Mouse (Mus musculus) CH12.LX (cell line): ENCODE results near the gene Gabrr2. TPM values are rescaled to one million over a fixed set of nuclear protein-coding genes. Genes with fewer than 3 reads are reported as not detected.
A peak's percentile ranks its signal among the peaks of the same experiment; 100 is the strongest.

Source experiments
- DNase-seq: peaks from one replicate; pipeline ENCODE4 v3.0.0-alpha.2; 2013; ENCODE audit errors: extremely low read depth
- H3K27ac ChIP-seq: 2 replicates; pipeline ENCODE4 v1.5.1; 2012; ENCODE audit warnings: low read depth, mild to moderate bottlenecking, control low read depth, moderate library complexity; ENCODE audit not compliant: insufficient read depth
- H3K27me3 ChIP-seq: replicated peaks from 2 replicates; pipeline ENCODE3; 2012; ENCODE audit warnings: inconsistent platforms
- H3K36me3 ChIP-seq, 2 experiments: replicated peaks in 1 of 2; 2 replicates each; pipeline versions ENCODE3 to v1.6.1; 2012; ENCODE audit warnings: inconsistent platforms in 1 of 2, low read length in 1 of 2, mild to moderate bottlenecking in 1 of 2, mixed read lengths in 1 of 2, moderate library complexity in 1 of 2; ENCODE audit not compliant: control insufficient read depth in 1 of 2, insufficient read depth in 1 of 2
- H3K4me1 ChIP-seq, 2 experiments: 2 replicates each; pipeline ENCODE4 v1.6.1; 2012; ENCODE audit warnings: inconsistent platforms in 1 of 2, moderate library complexity in 1 of 2; ENCODE audit not compliant: insufficient read depth in 2 of 2, control insufficient read depth in 1 of 2
- H3K4me2 ChIP-seq: 2 replicates; pipeline ENCODE4 v1.6.1; 2012; ENCODE audit warnings: low read depth, mild to moderate bottlenecking, control low read depth; ENCODE audit not compliant: poor library complexity, insufficient read depth, severe bottlenecking
- H3K4me3 ChIP-seq, 3 experiments: fragments of 150-350 bp in 1 of 3; sonication (generic) in 1 of 3; replicated peaks in 1 of 3; 2 replicates each; pipeline versions ENCODE3 to v1.5.1; 2011 to 2012; ENCODE audit warnings: low read depth in 2 of 3, low read length in 2 of 3, mild to moderate bottlenecking in 2 of 3, moderate library complexity in 2 of 3, control low read depth in 1 of 3, improper control_type of control experiment in 1 of 3, inconsistent platforms in 1 of 3, mixed read lengths in 1 of 3; ENCODE audit not compliant: poor library complexity in 1 of 3
- H3K79me2 ChIP-seq: replicated peaks from 2 replicates; pipeline ENCODE4 v1.6.1; 2012; ENCODE audit warnings: mild to moderate bottlenecking, moderate library complexity; ENCODE audit not compliant: control insufficient read depth, poor library complexity, insufficient read depth, severe bottlenecking; ENCODE audit errors: extremely low read depth
- H3K9ac ChIP-seq: 2 replicates; pipeline ENCODE4 v1.6.1; 2012; ENCODE audit warnings: low read depth, mild to moderate bottlenecking, control low read depth, moderate library complexity; ENCODE audit not compliant: insufficient read depth
- H3K9me3 ChIP-seq: replicated peaks from 2 replicates; pipeline ENCODE3; 2012; ENCODE audit warnings: low read length, inconsistent platforms, mixed read lengths
- BHLHE40 ChIP-seq: IDR thresholded peaks from 2 replicates; pipeline ENCODE4 v1.6.1; 2011; ENCODE audit warnings: mild to moderate bottlenecking, low read depth, low read length, improper control_type of control experiment
- CHD2 ChIP-seq: IDR thresholded peaks from 2 replicates; pipeline ENCODE4 v1.6.1; 2011; ENCODE audit warnings: low read length, improper control_type of control experiment
- CTCF ChIP-seq, 2 experiments: IDR thresholded peaks in 1 of 2; conservative IDR thresholded peaks in 1 of 2; 2 replicates each; pipeline ENCODE4 v1.5.1; 2011 to 2012; ENCODE audit warnings: low read depth in 2 of 2, low read length in 2 of 2, improper control_type of control experiment in 1 of 2, inconsistent platforms in 1 of 2, mild to moderate bottlenecking in 1 of 2, moderate library complexity in 1 of 2
- E2F4 ChIP-seq: IDR thresholded peaks from 2 replicates; pipeline ENCODE4 v1.6.1; 2011; ENCODE audit warnings: low read depth, low read length, improper control_type of control experiment; ENCODE audit not compliant: insufficient replicate concordance
- EP300 ChIP-seq: IDR thresholded peaks from 2 replicates; pipeline ENCODE4 v1.6.1; 2011; ENCODE audit warnings: low read length, improper control_type of control experiment
- ETS1 ChIP-seq: conservative IDR thresholded peaks from 2 replicates; pipeline ENCODE4 v1.6.1; 2012; ENCODE audit warnings: low read depth, mild to moderate bottlenecking, inconsistent platforms, low read length, improper control_type of control experiment, moderate library complexity
- GABPA ChIP-seq: IDR thresholded peaks from 2 replicates; pipeline ENCODE4 v1.6.1; 2012; ENCODE audit warnings: low read depth, low read length, improper control_type of control experiment, inconsistent platforms; ENCODE audit not compliant: insufficient replicate concordance
- HCFC1 ChIP-seq: IDR thresholded peaks from 2 replicates; pipeline ENCODE4 v1.6.1; 2012; ENCODE audit warnings: low read depth, mild to moderate bottlenecking, inconsistent platforms, low read length, improper control_type of control experiment
- IRF4 ChIP-seq: IDR thresholded peaks from 2 replicates; pipeline ENCODE4 v1.6.1; 2014; ENCODE audit warnings: low read depth, mild to moderate bottlenecking, inconsistent platforms, low read length, improper control_type of control experiment
- JUN ChIP-seq: IDR thresholded peaks from 2 replicates; pipeline ENCODE4 v1.6.1; 2011; ENCODE audit warnings: low read depth, mild to moderate bottlenecking, low read length, improper control_type of control experiment, moderate library complexity; ENCODE audit not compliant: insufficient read depth
- JUND ChIP-seq: conservative IDR thresholded peaks from 2 replicates; pipeline ENCODE4 v1.6.1; 2011; ENCODE audit warnings: low read depth, low read length, improper control_type of control experiment
- KAT2A ChIP-seq: IDR thresholded peaks from 2 replicates; pipeline ENCODE4 v1.6.1; 2012; ENCODE audit warnings: low read length, improper control_type of control experiment, inconsistent platforms; ENCODE audit not compliant: insufficient replicate concordance
- MAFK ChIP-seq: IDR thresholded peaks from 2 replicates; pipeline ENCODE4 v1.6.1; 2011; ENCODE audit warnings: low read length, improper control_type of control experiment; ENCODE audit not compliant: insufficient replicate concordance
- MAX ChIP-seq: IDR thresholded peaks from 2 replicates; pipeline ENCODE4 v1.6.1; 2011; ENCODE audit warnings: low read length, improper control_type of control experiment
- MEF2A ChIP-seq: IDR thresholded peaks from 2 replicates; pipeline ENCODE4 v1.6.1; 2014; ENCODE audit warnings: low read depth, mild to moderate bottlenecking, inconsistent platforms, low read length, improper control_type of control experiment, borderline replicate concordance
- MXI1 ChIP-seq: IDR thresholded peaks from 2 replicates; pipeline ENCODE4 v1.6.1; 2011; ENCODE audit warnings: mild to moderate bottlenecking, low read depth, low read length, improper control_type of control experiment
- MYC ChIP-seq: IDR thresholded peaks from 2 replicates; pipeline ENCODE4 v1.6.1; 2011; ENCODE audit warnings: low read depth, mild to moderate bottlenecking, improper control_type of control experiment, low read length
- NELFE ChIP-seq: IDR thresholded peaks from 2 replicates; pipeline ENCODE4 v1.6.1; 2011; ENCODE audit warnings: low read depth, low read length, improper control_type of control experiment
- NRF1 ChIP-seq: IDR thresholded peaks from 2 replicates; pipeline ENCODE4 v1.6.1; 2014; ENCODE audit warnings: low read depth, mild to moderate bottlenecking, inconsistent platforms, low read length, improper control_type of control experiment, moderate library complexity
- PAX5 ChIP-seq: IDR thresholded peaks from 2 replicates; pipeline ENCODE4 v1.6.1; 2012; ENCODE audit warnings: low read length, inconsistent platforms, mixed read lengths
- POLR2A ChIP-seq: IDR thresholded peaks from 2 replicates; pipeline ENCODE4 v1.6.1; 2011; ENCODE audit warnings: low read depth, mild to moderate bottlenecking, improper control_type of control experiment, low read length
- POLR2AphosphoS2 ChIP-seq: IDR thresholded peaks from 2 replicates; pipeline ENCODE4 v1.6.1; 2011; ENCODE audit warnings: low read depth, low read length, improper control_type of control experiment
- RCOR1 ChIP-seq: conservative IDR thresholded peaks from 2 replicates; pipeline ENCODE4 v1.6.1; 2012; ENCODE audit warnings: low read depth, mild to moderate bottlenecking, inconsistent platforms, low read length, improper control_type of control experiment
- SIN3A ChIP-seq: IDR thresholded peaks from 2 replicates; pipeline ENCODE4 v1.6.1; 2012; ENCODE audit warnings: low read length, improper control_type of control experiment, inconsistent platforms
- SMC3 ChIP-seq: IDR thresholded peaks from 2 replicates; pipeline ENCODE4 v1.6.1; 2011; ENCODE audit warnings: low read depth, low read length, improper control_type of control experiment
- TCF12 ChIP-seq: IDR thresholded peaks from 2 replicates; pipeline ENCODE4 v1.6.1; 2014; ENCODE audit warnings: low read depth, mild to moderate bottlenecking, inconsistent platforms, low read length, improper control_type of control experiment
- UBTF ChIP-seq: IDR thresholded peaks from 2 replicates; pipeline ENCODE4 v1.6.1; 2012; ENCODE audit warnings: low read depth, mild to moderate bottlenecking, inconsistent platforms, low read length, improper control_type of control experiment, moderate library complexity
- USF2 ChIP-seq: conservative IDR thresholded peaks from 2 replicates; pipeline ENCODE4 v1.6.1; 2011; ENCODE audit warnings: low read depth, low read length, improper control_type of control experiment
- ZC3H11A ChIP-seq: IDR thresholded peaks from 2 replicates; pipeline ENCODE4 v1.6.1; 2012; ENCODE audit warnings: low read depth, mild to moderate bottlenecking, inconsistent platforms, low read length, improper control_type of control experiment
- ZKSCAN1 ChIP-seq: IDR thresholded peaks from 2 replicates; pipeline ENCODE4 v1.6.1; 2012; ENCODE audit warnings: low read depth, inconsistent platforms, low read length, improper control_type of control experiment, borderline replicate concordance
- ZMIZ1 ChIP-seq: IDR thresholded peaks from 2 replicates; pipeline ENCODE4 v1.6.1; 2012; ENCODE audit warnings: low read depth, mild to moderate bottlenecking, inconsistent platforms, low read length, improper control_type of control experiment
- ZNF384 ChIP-seq: IDR thresholded peaks from 2 replicates; pipeline ENCODE4 v1.6.1; 2012; ENCODE audit warnings: low read depth, low read length, improper control_type of control experiment, inconsistent platforms
- dilution Hi-C: fragments of 300-500 bp; cut with MboI; formaldehyde crosslinking; loops from 2 replicates; pipeline ENCODE4 v1.14.3; 2020; ENCODE audit warnings: low sequenced_read_pairs; ENCODE audit not compliant: extremely low pct_unique_long_range_greater_than_20kb, extremely low pct_ligation_motif_present
- in situ Hi-C: fragments of 300-500 bp; cut with MboI; formaldehyde crosslinking; loops from 3 replicates; pipeline ENCODE4 v1.14.3; 2019; ENCODE audit warnings: low sequenced_read_pairs, low pct_ligation_motif_present, low pct_unique_long_range_greater_than_20kb, mixed read lengths
- polyA plus RNA-seq: library from polyadenylated mRNA; unstranded; fragments of >175 nt; gene quantifications from 2 replicates; pipeline ENCODE4 v1.2.1, GENCODE M21; 2012; ENCODE audit warnings: low read depth; ENCODE audit not compliant: insufficient read length
- total RNA-seq, 2 experiments: library from RNA; depleted of rRNA; stranded (reverse); fragments of 300-350 nt in 1 of 2; fragments of >200 nt in 1 of 2; gene quantifications; 2 replicates each; pipeline ENCODE4 v1.2.3; 2012 to 2014

The Gabrr2 gene
- total and polyA plus RNA-seq, 3 experiments = 0.42 to 0.59 TPM; not detected in 1

GRCm38 (mm10) chr4:33109720-33110458 is 47.1 kb downstream of the Gabrr2 start (continued):
- TF ChIP-seq CTCF (conservative IDR thresholded peaks at IDR 0.05 in 1 of 2, IDR thresholded peaks at IDR 0.05 in 1 of 2; ENCODE audit: low read depth in 2 of 2, low read length in 2 of 2) (no peak), HCFC1 (no peak; the same call in 1 of the 2 replicates), JUND (no peak), POLR2AphosphoS2 (no peak), ZMIZ1 (no peak; the same call in 1 of the 2 replicates)

- DNase-seq = peak; percentile 73
- H3K36me3 ChIP-seq = no peaks in the 10 kb centered on the region
- H3K4me1 ChIP-seq = peaks cover 28 to 57% of the 10 kb centered on the region in 2 experiments
- no peaks in the 10 kb centered on the region for H3K79me2 ChIP-seq
- peak overlapping the region in 1 of 3 experiments; percentile 9 for H3K4me3 ChIP-seq
- H3K9ac ChIP-seq = peak overlapping the region; percentile 54
- peak; percentile 67; the same call in 1 of the 2 replicates for TF ChIP-seq SIN3A
- peak; percentile 48; the same call in 1 of the 2 replicates for TF ChIP-seq KAT2A
- no peak for TF ChIP-seq NRF1
- TF ChIP-seq NELFE = 0 out of 2 replicates have a peak, but pooled peaks have one; percentile 20
- TF ChIP-seq GABPA = 0 out of 2 replicates have a peak, but pooled peaks have one; percentile 10
- peak; percentile 70 for TF ChIP-seq MEF2A
- peak; percentile 65 for TF ChIP-seq JUND
- TF ChIP-seq ZNF384 = 0 out of 2 replicates have a peak, but pooled peaks have one; percentile 15
- TF ChIP-seq PAX5 = no peak
- TF ChIP-seq USF2 = no peak
- TF ChIP-seq IRF4 = peak; percentile 94
- 0 out of 2 replicates have a peak, but pooled peaks have one; percentile 35 for TF ChIP-seq POLR2AphosphoS2
- TF ChIP-seq E2F4 = peak; percentile 68; the same call in 1 of the 2 replicates
- TF ChIP-seq UBTF = no peak
- TF ChIP-seq ZC3H11A = no peak
- no peak for TF ChIP-seq ZKSCAN1
- peak; percentile 84 for TF ChIP-seq EP300
- peak; percentile 94 for TF ChIP-seq RCOR1
- peak; percentile 72; the same call in 1 of the 2 replicates for TF ChIP-seq CHD2
- TF ChIP-seq MXI1 = peak; percentile 75; the same call in 1 of the 2 replicates
- TF ChIP-seq MAX = peak; percentile 69
- TF ChIP-seq ETS1 = peak; percentile 80
- TF ChIP-seq MYC = peak; percentile 42
- peak; percentile 72 for TF ChIP-seq BHLHE40
- TF ChIP-seq TCF12 = peak; percentile 97
- TF ChIP-seq POLR2A = no peak; the same call in 1 of the 2 replicates
- no peak for TF ChIP-seq SMC3
- TF ChIP-seq JUN = peak; percentile 52
- peak; percentile 85 for TF ChIP-seq MAFK
- TF ChIP-seq HCFC1 = no peak
- no peaks in the 10 kb centered on the region for H3K27me3 ChIP-seq
- H3K9me3 ChIP-seq = peaks cover 13% of the 10 kb centered on the region
- H3K4me2 ChIP-seq = peak overlapping the region; percentile 77
- peak overlapping the region; percentile 94 for H3K27ac ChIP-seq
- dilution Hi-C loops (no loop called here), in situ Hi-C loops (loop anchor here (10.0 kb wide), 4 partner anchors 86 to 526 kb away; no protein-coding TSS in a partner anchor)
Observed at GRCm38 (mm10) chr4:33110845-33111244, 48.0 kb downstream of the Gabrr2 start.
